Comparison of ENCODE assay signal across 22 mouse cellular contexts in genomic region chr10:58797555-58797954, GRCm38 (mm10). TPM values are rescaled to one million over a fixed set of nuclear protein-coding genes. Genes with fewer than 3 reads are reported as not detected.
DNase-seq lines count a peak whose midpoint lies in the region; ATAC-seq and TF ChIP-seq lines count a peak whose summit lies in the region.
"Had no signal": no experiment of that assay in that cellular context is flagged by ENCODE, and none has a peak within 500 bp of the region (broad histone marks: within the 10 kb centered on the region; RNA-seq: fewer than 3 reads in every experiment).

No protein-coding gene starts in this region.

- H3K4me3 ChIP-seq in heart, embryonic 15.5 days: no peak overlapping the region
- no peak overlapping the region for H3K4me3 ChIP-seq in myocyte
- no peak overlapping the region for H3K4me3 ChIP-seq in hindbrain, embryonic 13.5 days
- H3K4me3 ChIP-seq: limb, embryonic 12.5 days; liver, embryonic 12.5 days; midbrain, embryonic 15.5 days had no signal

- H3K36me3 ChIP-seq in heart, embryonic 15.5 days: no peaks in the 10 kb centered on the region
- no peaks in the 10 kb centered on the region for H3K36me3 ChIP-seq in myocyte (ENCODE audit: control insufficient read depth, insufficient read depth)
- no peaks in the 10 kb centered on the region for H3K36me3 ChIP-seq in hindbrain, embryonic 13.5 days
- H3K36me3 ChIP-seq: limb, embryonic 12.5 days; liver, embryonic 12.5 days; midbrain, embryonic 15.5 days had no signal

- no peak overlapping the region for H3K4me2 ChIP-seq in heart, embryonic 15.5 days
- no peak overlapping the region for H3K4me2 ChIP-seq in myocyte (ENCODE audit: low read depth)
- no peak overlapping the region for H3K4me2 ChIP-seq in hindbrain, embryonic 13.5 days
- H3K4me2 ChIP-seq: hindbrain, embryonic 14.5 days; limb, embryonic 12.5 days; liver, embryonic 12.5 days; midbrain, embryonic 15.5 days had no signal

- H3K4me1 ChIP-seq in heart, embryonic 15.5 days (replicated peaks): peaks cover 7% of the 10 kb centered on the region; the same call in 1 of the 2 replicates
- H3K4me1 ChIP-seq in hindbrain, embryonic 13.5 days (replicated peaks): no peaks in the 10 kb centered on the region; the same call in 1 of the 2 replicates
- H3K4me1 ChIP-seq: limb, embryonic 12.5 days; liver, embryonic 12.5 days; midbrain, embryonic 15.5 days had no signal

- intact Hi-C loops in heart, postnatal 36 days (cut with DNase I): no loop called here

- H3K9me3 ChIP-seq in heart, embryonic 15.5 days (replicated peaks): no peaks in the 10 kb centered on the region
- H3K9me3 ChIP-seq in hindbrain, embryonic 13.5 days: no peaks in the 10 kb centered on the region
- H3K9me3 ChIP-seq: limb, embryonic 12.5 days; liver, embryonic 12.5 days; midbrain, embryonic 15.5 days had no signal

- no peak for TF ChIP-seq POLR2A in myocyte (IDR thresholded peaks at IDR 0.05; ENCODE audit: insufficient read length, low read depth)

- WGBS in heart, embryonic 15.5 days: 29% methylated on average over 8 of the region's 8 CpGs
- WGBS in hindbrain, embryonic 13.5 days: 90% methylated on average over 8 of the region's 8 CpGs

- no peak overlapping the region for H3K27ac ChIP-seq in heart, embryonic 15.5 days
- no peak overlapping the region for H3K27ac ChIP-seq in hindbrain, embryonic 13.5 days
- H3K27ac ChIP-seq: hindbrain, embryonic 14.5 days; limb, embryonic 12.5 days; liver, embryonic 12.5 days; midbrain, embryonic 15.5 days had no signal

- H3K79me2 ChIP-seq in myocyte (ENCODE audit: control insufficient read depth, insufficient read depth): no peaks in the 10 kb centered on the region

- 0 out of 2 replicates have a peak, but pooled peaks cover 4% of the 10 kb centered on the region for H3K27me3 ChIP-seq in heart, embryonic 15.5 days
- no peaks in the 10 kb centered on the region for H3K27me3 ChIP-seq in myocyte (ENCODE audit: control insufficient read depth, insufficient read depth, insufficient read length)
- no peaks in the 10 kb centered on the region for H3K27me3 ChIP-seq in hindbrain, embryonic 13.5 days
- H3K27me3 ChIP-seq: limb, embryonic 12.5 days; liver, embryonic 12.5 days; midbrain, embryonic 15.5 days had no signal

- no peak overlapping the region for H3K9ac ChIP-seq in heart, embryonic 15.5 days
- H3K9ac ChIP-seq in hindbrain, embryonic 13.5 days: no peak overlapping the region
- H3K9ac ChIP-seq: hindbrain, embryonic 14.5 days; limb, embryonic 12.5 days; liver, embryonic 12.5 days; midbrain, embryonic 15.5 days had no signal

- peak; percentile 85 for ATAC-seq in frontal cortex, adult (ENCODE audit: low TSS enrichment)
- peak; percentile 66 for ATAC-seq in heart, embryonic 15.5 days (replicated peaks; ENCODE audit: insufficient number of reproducible peaks, insufficient read depth, low FRiP score, low read depth)
- ATAC-seq in hindbrain, embryonic 13.5 days (ENCODE audit: low FRiP score): no peak
- ATAC-seq: liver, embryonic 12.5 days had no signal

- no peak for DNase-seq in frontal cortex, postnatal 25 days (ENCODE audit: low spot score in 2 of 2)
- no peak for DNase-seq in heart, postnatal 36 days
- DNase-seq in brain, adult 2 months (ENCODE audit: low read depth, low spot score): peak; percentile 71
- DNase-seq: adrenal gland, postnatal 25 days; cerebellum, adult 18-20 months; cerebellum, postnatal 25 days; embryo, embryonic 11 days; gastrocnemius, postnatal 36 days; kidney, postnatal 36 days; lung, adult 2 months; thymus, postnatal 36 days had no signal

- H3ac ChIP-seq in myocyte (ENCODE audit: control insufficient read depth, insufficient read length): no peak overlapping the region

TF ChIP-seq in myocyte, 11 proteins besides CTCF, POLR2A, EP300 and RAD21:
- peak in 1 of 3 experiments; percentile 53 for TF ChIP-seq MYOD1 (IDR thresholded peaks at IDR 0.05; ENCODE audit: control insufficient read depth in 1 of 3, insufficient read length in 2 of 3, low read depth in 2 of 3)
- no peak for TF ChIP-seq POLR2AphosphoS2 (IDR thresholded peaks at IDR 0.05; ENCODE audit: insufficient read length, low read depth)
- TF ChIP-seq USF1 (IDR thresholded peaks at IDR 0.05; ENCODE audit: low read depth): no peak
- no peak for TF ChIP-seq CEBPB (IDR thresholded peaks at IDR 0.05; ENCODE audit: insufficient read depth, poor library complexity, severe bottlenecking)
- TF ChIP-seq SRF (IDR thresholded peaks at IDR 0.05; ENCODE audit: control insufficient read depth, insufficient read length, low read depth): no peak
- TF ChIP-seq TCF3 (IDR thresholded peaks at IDR 0.05; ENCODE audit: insufficient read length, low read depth): no peak
- TF ChIP-seq MAX (IDR thresholded peaks at IDR 0.05; ENCODE audit: low read depth): no peak
- no peak for TF ChIP-seq REST (IDR thresholded peaks at IDR 0.05; ENCODE audit: insufficient read depth, insufficient read length)
- peak in 1 of 3 experiments; percentile 53 for TF ChIP-seq MYOG (IDR thresholded peaks at IDR 0.05; ENCODE audit: control insufficient read depth in 1 of 3, insufficient read depth in 1 of 3, insufficient read length in 2 of 3, low read depth in 2 of 3)
- no peak for TF ChIP-seq E2F4 (IDR thresholded peaks at IDR 0.05; ENCODE audit: insufficient read depth)
- peak; percentile 21 for TF ChIP-seq TCF12 (IDR thresholded peaks at IDR 0.05; ENCODE audit: insufficient read depth, poor library complexity, severe bottlenecking)

RNA-seq across cellular contexts. Expression of gene Sh3rf3, which starts 15.6 kb away (rescaled TPM):
- polyA plus RNA-seq in heart, embryonic 15.5 days (2015; fragmentation: Nextera tagmentation; extraction: Ambion mirVana): 0.34 and 0.99 TPM in 2 replicates
- 1 to 10 TPM; 1.1 to 1.5 TPM for total RNA-seq in heart, postnatal 36 days (2021)
- polyA plus RNA-seq in myocyte (2012; fragmentation: generic; extraction: Trizol): 0.10 TPM
- polyA plus RNA-seq in hindbrain, embryonic 13.5 days (2015; fragmentation: Nextera tagmentation; extraction: Ambion mirVana): 2.3 and 3.2 TPM in 2 replicates
- total RNA-seq: megakaryocyte-erythroid progenitor cell, adult 5-6 weeks; MEL; neutrophil, adult 5-6 weeks had no signal
- polyA plus RNA-seq: liver, embryonic 12.5 days had no signal
